Comparison of ENCODE assay signal across 9 mouse cellular contexts in the genomic region with DNA sequence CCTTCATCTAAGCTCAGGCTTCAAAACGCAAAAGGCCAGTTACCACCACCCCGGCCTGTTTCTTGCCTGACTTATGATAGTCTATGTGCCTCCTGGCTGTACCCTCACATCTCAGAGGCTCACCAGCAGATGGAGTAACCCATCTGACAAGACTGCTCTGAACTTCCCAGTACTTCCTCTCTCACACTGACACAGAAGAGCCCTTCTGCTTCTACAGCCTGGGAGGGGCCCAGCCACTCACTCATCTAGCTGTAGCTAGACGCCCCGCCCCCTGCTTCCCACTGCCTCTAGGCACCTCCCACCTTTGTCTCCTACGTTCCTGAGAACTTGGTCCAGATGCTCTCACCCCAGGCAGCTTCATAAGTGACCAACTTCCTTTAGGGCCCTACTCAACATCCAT. TPM values are rescaled to one million over a fixed set of nuclear protein-coding genes. Genes with fewer than 3 reads are reported as not detected.
A peak's percentile ranks its signal among the peaks of the same experiment; 100 is the strongest.
DNase-seq lines count a peak whose midpoint lies in the region; ATAC-seq and TF ChIP-seq lines count a peak whose summit lies in the region.
"Had no signal": no experiment of that assay in that cellular context is flagged by ENCODE, and none has a peak within 500 bp of the region (broad histone marks: within the 10 kb centered on the region; RNA-seq: fewer than 3 reads in every experiment).

No protein-coding gene starts in this region.

- no peak overlapping the region for H3K9ac ChIP-seq in forebrain, embryonic 11.5 days (ENCODE audit: low read length)
- H3K9ac ChIP-seq in forebrain, embryonic 16.5 days (replicated peaks; ENCODE audit: low read depth, low read length) = no peak overlapping the region
- no peak overlapping the region for H3K9ac ChIP-seq in kidney, postnatal 0 days (ENCODE audit: low read depth, low read length)

- H3K27ac ChIP-seq in forebrain, embryonic 11.5 days (ENCODE audit: low read depth, low read length) = no peak overlapping the region
- no peak overlapping the region for H3K27ac ChIP-seq in forebrain, embryonic 16.5 days (ENCODE audit: low read length)
- no peak overlapping the region for H3K27ac ChIP-seq in kidney, postnatal 0 days

- ATAC-seq in forebrain, embryonic 11.5 days (replicated peaks; ENCODE audit: low FRiP score) = peak; percentile 60
- no peak for ATAC-seq in forebrain, embryonic 16.5 days
- ATAC-seq in kidney, postnatal 0 days (replicated peaks; ENCODE audit: low FRiP score, low read depth) = peak; percentile 40; the same call in 1 of the 2 replicates
- ATAC-seq in neutrophil, adult 5-6 weeks (ENCODE audit: extremely low read depth, insufficient number of reproducible peaks, low FRiP score, poor library complexity, severe bottlenecking) = peak; percentile 4; the same call in 1 of the 2 replicates

- WGBS in forebrain, embryonic 11.5 days = 30% methylated on average over 5 of the region's 5 CpGs
- WGBS in forebrain, embryonic 16.5 days = 33% methylated on average over 5 of the region's 5 CpGs
- WGBS in kidney, postnatal 0 days = 26% methylated on average over 5 of the region's 5 CpGs

- peak; percentile 64 for DNase-seq in forebrain, embryonic 11.5 days (ENCODE audit: low spot score)
- DNase-seq in right cerebral cortex, postnatal 4 days = peak; percentile 34
- no peak for DNase-seq in right cerebral cortex, postnatal 25 days
- DNase-seq in kidney, postnatal 0 days (ENCODE audit: low spot score) = peak; percentile 53
- DNase-seq in left cerebral cortex, postnatal 14 days (ENCODE audit: low spot score in 2 of 2) = no peak
- DNase-seq in cerebellum, adult 8-10 months = no peak

- intact Hi-C loops in left cerebral cortex, postnatal 14 days (cut with DNase I) = loop anchor here (10.0 kb wide), 1 partner anchor 169 kb away; a partner anchor contains a TSS

- TF ChIP-seq CTCF in kidney, postnatal 0 days (IDR thresholded peaks at IDR 0.05; ENCODE audit: low read depth) = peak; percentile 41; the same call in 1 of the 2 replicates

- H3K4me1 ChIP-seq in forebrain, embryonic 11.5 days (replicated peaks; ENCODE audit: control insufficient read depth, insufficient read depth, low read length) = peaks cover 8% of the 10 kb centered on the region; the same call in 1 of the 2 replicates
- peaks cover 16% of the 10 kb centered on the region for H3K4me1 ChIP-seq in forebrain, embryonic 16.5 days (replicated peaks; ENCODE audit: control insufficient read depth, insufficient read depth, low read length)
- H3K4me1 ChIP-seq in kidney, postnatal 0 days (replicated peaks; ENCODE audit: insufficient read depth, low read length) = peaks cover 9% of the 10 kb centered on the region

- H3K9me3 ChIP-seq in forebrain, embryonic 11.5 days (ENCODE audit: control insufficient read depth, low read length) = no peaks in the 10 kb centered on the region
- no peaks in the 10 kb centered on the region for H3K9me3 ChIP-seq in forebrain, embryonic 16.5 days (ENCODE audit: control insufficient read depth, low read length)
- H3K9me3 ChIP-seq in kidney, postnatal 0 days (replicated peaks; ENCODE audit: low read length) = no peaks in the 10 kb centered on the region

- H3K27me3 ChIP-seq in forebrain, embryonic 11.5 days (ENCODE audit: control insufficient read depth, insufficient read depth, low read length) = peaks cover 10% of the 10 kb centered on the region
- 0 out of 2 replicates have a peak, but pooled peaks cover 3% of the 10 kb centered on the region for H3K27me3 ChIP-seq in forebrain, embryonic 16.5 days (replicated peaks; ENCODE audit: control insufficient read depth, insufficient read depth, low read length)
- peaks cover 8% of the 10 kb centered on the region for H3K27me3 ChIP-seq in kidney, postnatal 0 days (ENCODE audit: insufficient read depth, low read length)

- no peak overlapping the region for H3K4me3 ChIP-seq in forebrain, embryonic 11.5 days (ENCODE audit: low read depth, low read length)
- no peak overlapping the region for H3K4me3 ChIP-seq in forebrain, embryonic 16.5 days (replicated peaks; ENCODE audit: low read length)
- H3K4me3 ChIP-seq in kidney, postnatal 0 days (replicated peaks; ENCODE audit: low read depth, low read length) = no peak overlapping the region
- H3K4me3 ChIP-seq: megakaryocyte, embryonic 14.5 days had no signal

- no peaks in the 10 kb centered on the region for H3K36me3 ChIP-seq in forebrain, embryonic 11.5 days (ENCODE audit: control insufficient read depth, insufficient read depth, low read length)
- H3K36me3 ChIP-seq in forebrain, embryonic 16.5 days (ENCODE audit: control insufficient read depth, insufficient read depth) = no peaks in the 10 kb centered on the region
- H3K36me3 ChIP-seq in kidney, postnatal 0 days (ENCODE audit: insufficient read depth, low read length) = no peaks in the 10 kb centered on the region

- no peak overlapping the region for H3K4me2 ChIP-seq in forebrain, embryonic 11.5 days (ENCODE audit: low read depth, low read length, severe bottlenecking)
- H3K4me2 ChIP-seq in forebrain, embryonic 16.5 days (ENCODE audit: low read length) = no peak overlapping the region
- no peak overlapping the region for H3K4me2 ChIP-seq in kidney, postnatal 0 days (ENCODE audit: low read length)

RNA-seq across cellular contexts. Expression of a gene that starts 45.6 kb away (rescaled TPM):
- 3.0 and 3.3 TPM in 2 replicates for polyA plus RNA-seq in forebrain, embryonic 11.5 days (2014; fragmentation: Nextera tagmentation; extraction: Ambion mirVana)
- 11.5 and 12.5 TPM in 2 replicates for polyA plus RNA-seq in forebrain, embryonic 16.5 days (2015; fragmentation: Nextera tagmentation; extraction: Ambion mirVana)
- polyA plus RNA-seq in kidney, postnatal 0 days (2015; fragmentation: Nextera tagmentation; extraction: Ambion mirVana) = 0.52 and 0.53 TPM in 2 replicates
- 0.93 and 1.4 TPM in 2 replicates for total RNA-seq in neutrophil, adult 5-6 weeks (2017)
- total RNA-seq in left cerebral cortex, postnatal 14 days (2021) = 10 to 100 TPM; 72.0 to 79.1 TPM

RNA-seq across cellular contexts. Expression of a gene that starts 59.4 kb away (rescaled TPM):
- polyA plus RNA-seq in forebrain, embryonic 11.5 days (2014; fragmentation: Nextera tagmentation; extraction: Ambion mirVana) = 43.1 and 45.6 TPM in 2 replicates
- 35.2 and 35.6 TPM in 2 replicates for polyA plus RNA-seq in forebrain, embryonic 16.5 days (2015; fragmentation: Nextera tagmentation; extraction: Ambion mirVana)
- 62.3 and 63.2 TPM in 2 replicates for polyA plus RNA-seq in kidney, postnatal 0 days (2015; fragmentation: Nextera tagmentation; extraction: Ambion mirVana)
- total RNA-seq in neutrophil, adult 5-6 weeks (2017) = 92.6 and 96.6 TPM in 2 replicates
- 10 to 100 TPM; 76.4 to 81.0 TPM for total RNA-seq in left cerebral cortex, postnatal 14 days (2021)

Comparison
In these comparisons a context has a peak if more than half of its experiments do, and no peak if none do; other contexts are left out.
1. DNase-seq: peak in forebrain, embryonic 11.5 days (single experiment), right cerebral cortex, postnatal 4 days (single experiment) and kidney, postnatal 0 days (single experiment); none in right cerebral cortex, postnatal 25 days (single experiment), left cerebral cortex, postnatal 14 days (0 of 2) and cerebellum, adult 8-10 months (single experiment).